Mouse (Mus musculus) small intestine, adult 2 months (tissue): ENCODE results near the gene Prdm16.

Experiments used
- CTCF ChIP-seq: fragments of 200-500 bp; IDR thresholded peaks from 2 replicates; pipeline ENCODE4 v1.5.1; 2012; ENCODE audit warnings: low read depth, mild to moderate bottlenecking, control low read depth, inconsistent platforms, low read length, moderate library complexity, mixed read lengths; ENCODE audit not compliant: insufficient replicate concordance, insufficient read length; ENCODE audit errors: extremely low read depth
- POLR2A ChIP-seq: fragments of 200-500 bp; IDR thresholded peaks from 2 replicates; pipeline ENCODE4 v1.6.1; 2012; ENCODE audit warnings: low read depth, mild to moderate bottlenecking, control low read depth, inconsistent platforms, low read length, moderate library complexity

DNA sequence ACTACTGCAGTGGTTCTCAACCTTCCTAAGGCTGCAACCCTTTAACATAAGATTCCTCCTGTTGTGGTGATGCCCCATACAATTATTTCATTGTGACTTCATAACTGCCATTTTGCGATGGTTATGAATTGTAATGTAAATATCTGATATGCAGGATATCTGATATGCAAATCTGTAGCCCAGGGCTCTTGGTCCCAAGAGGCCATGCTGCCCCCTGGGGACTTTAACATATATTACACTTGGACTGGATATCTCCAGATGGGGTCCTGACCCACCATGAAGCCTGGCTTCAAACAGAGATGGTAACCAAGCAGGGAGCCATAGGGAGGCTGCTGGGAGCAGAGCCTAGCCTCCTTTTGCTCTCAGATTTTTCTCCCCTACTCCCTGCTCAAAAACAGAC lies 244.0 kb downstream of the Prdm16 start:
- TF ChIP-seq CTCF = peak; percentile 18; the same call in 1 of the 2 replicates
- no peak for TF ChIP-seq POLR2A
